Mouse (Mus musculus) megakaryocyte, embryonic 14.5 days (primary cell): ENCODE data around the gene Otog.

ENCODE experiments used
- FLI1 ChIP-seq: IDR thresholded peaks from 2 replicates; pipeline ENCODE4 v1.6.1; 2012; ENCODE audit warnings: low read length, inconsistent platforms, mixed read lengths
- GATA1 ChIP-seq: IDR thresholded peaks from 3 replicates; pipeline ENCODE4 v1.6.1; 2012; ENCODE audit warnings: mixed read lengths, low read length, inconsistent platforms, borderline replicate concordance

DNA sequence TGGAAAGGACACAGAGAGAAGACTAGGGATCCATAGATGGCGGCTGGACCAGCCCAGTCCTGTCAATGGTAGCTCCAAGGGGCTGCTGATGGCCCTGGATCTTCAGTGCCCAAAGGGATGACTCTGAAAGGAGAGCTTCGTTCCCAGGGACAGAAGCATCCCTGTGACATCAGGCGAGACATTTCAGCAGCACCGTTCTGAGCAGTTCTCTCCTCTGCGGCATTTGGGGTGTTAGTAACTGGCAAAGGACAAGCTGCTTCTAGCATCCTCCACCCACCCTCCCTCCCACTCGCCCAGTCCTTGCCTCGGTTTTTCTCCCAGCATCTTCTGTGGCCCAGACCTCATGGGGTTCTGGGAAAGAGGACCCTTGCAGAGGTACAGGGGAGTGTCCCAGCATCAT lies 41.5 kb downstream of the Otog start:
- no peak for TF ChIP-seq GATA1
- TF ChIP-seq FLI1 = no peak
